In genomic region chr9:96364141-96364838, GRCm38 (mm10) we compare ENCODE assay signal across 7 mouse cellular contexts. TPM values are rescaled to one million over a fixed set of nuclear protein-coding genes. Genes with fewer than 3 reads are reported as not detected.
A peak's percentile ranks its signal among the peaks of the same experiment; 100 is the strongest.
DNase-seq lines count a peak whose midpoint lies in the region; ATAC-seq and TF ChIP-seq lines count a peak whose summit lies in the region.

TSS of gene Atp1b3 (minus strand) at chr9:96364442.

- intact Hi-C loops in left cerebral cortex, postnatal 4 days (cut with DNase I), result loop anchor here (10.0 kb wide), 1 partner anchor 131 kb away; no protein-coding TSS in a partner anchor

- TF ChIP-seq CTCF in intestine, postnatal 0 days (IDR thresholded peaks at IDR 0.05; ENCODE audit: low read depth), result peak; percentile 43
- TF ChIP-seq CTCF in small intestine, adult 2 months (IDR thresholded peaks at IDR 0.05; ENCODE audit: extremely low read depth, insufficient read length, insufficient replicate concordance, low read depth, low read length), result no peak

- 0 out of 2 replicates have a peak, but pooled peaks cover 4% of the 10 kb centered on the region for H3K4me1 ChIP-seq in intestine, postnatal 0 days (replicated peaks; ENCODE audit: control insufficient read depth, insufficient read depth, low read length)
- H3K4me1 ChIP-seq in midbrain, embryonic 12.5 days, result peaks cover 20% of the 10 kb centered on the region
- peaks cover 5% of the 10 kb centered on the region; the same call in 1 of the 2 replicates for H3K4me1 ChIP-seq in small intestine, adult 2 months (ENCODE audit: control insufficient read depth, insufficient read depth, insufficient read length, low read length)

- TF ChIP-seq POLR2A in small intestine, adult 2 months (IDR thresholded peaks at IDR 0.05; ENCODE audit: low read depth, low read length), result peak; percentile 77

- under 1% methylated on average over 61 of the region's 81 CpGs for WGBS in intestine, postnatal 0 days
- WGBS in midbrain, embryonic 12.5 days, result under 1% methylated on average over 71 of the region's 81 CpGs
- under 1% methylated on average over 81 of the region's 81 CpGs for WGBS in small intestine, adult 2 months

- H3K9me3 ChIP-seq in intestine, postnatal 0 days (ENCODE audit: control insufficient read depth), result no peaks in the 10 kb centered on the region
- no peaks in the 10 kb centered on the region for H3K9me3 ChIP-seq in midbrain, embryonic 12.5 days

- DNase-seq in adrenal gland, adult 8-10 months, result peak; percentile 98
- DNase-seq in embryo, embryonic 9.5 days (ENCODE audit: extremely low spot score), result peak; percentile 100
- no peak for DNase-seq in gonadal fat pad, adult 2 months (ENCODE audit: low read depth)
- peak; percentile 100 for DNase-seq in left cerebral cortex, postnatal 4 days

- H3K4me2 ChIP-seq in intestine, postnatal 0 days (replicated peaks; ENCODE audit: low read depth), result peak within 1 kb of the TSS; percentile 77
- H3K4me2 ChIP-seq in midbrain, embryonic 12.5 days (replicated peaks), result peak within 1 kb of the TSS; percentile 62

- peak within 1 kb of the TSS; percentile 78 for H3K9ac ChIP-seq in intestine, postnatal 0 days (ENCODE audit: low read depth, low read length)
- H3K9ac ChIP-seq in midbrain, embryonic 12.5 days (replicated peaks), result peak within 1 kb of the TSS; percentile 89

- H3K27ac ChIP-seq in intestine, postnatal 0 days (ENCODE audit: low read depth, low read length), result peak within 1 kb of the TSS; percentile 92
- peak within 1 kb of the TSS; percentile 96 for H3K27ac ChIP-seq in midbrain, embryonic 12.5 days (replicated peaks)
- H3K27ac ChIP-seq in small intestine, adult 2 months (ENCODE audit: insufficient read depth, low read depth, low read length), result peak within 1 kb of the TSS; percentile 95

- peak within 1 kb of the TSS; percentile 76 for H3K4me3 ChIP-seq in intestine, postnatal 0 days (ENCODE audit: low read depth, low read length)
- peak within 1 kb of the TSS; percentile 89 for H3K4me3 ChIP-seq in midbrain, embryonic 12.5 days
- peak within 1 kb of the TSS; percentile 100 for H3K4me3 ChIP-seq in small intestine, adult 2 months (ENCODE audit: low read depth, low read length)

- ATAC-seq in intestine, postnatal 0 days, result peak; percentile 98
- ATAC-seq in midbrain, embryonic 12.5 days (ENCODE audit: low FRiP score, low read depth), result peak; percentile 97

- H3K36me3 ChIP-seq in intestine, postnatal 0 days (ENCODE audit: control insufficient read depth, insufficient read depth), result no peaks in the 10 kb centered on the region
- H3K36me3 ChIP-seq in midbrain, embryonic 12.5 days, result no peaks in the 10 kb centered on the region
- H3K36me3 ChIP-seq in small intestine, adult 2 months (ENCODE audit: control insufficient read depth, insufficient read depth, low read length), result no peaks in the 10 kb centered on the region

- no peaks in the 10 kb centered on the region for H3K27me3 ChIP-seq in intestine, postnatal 0 days (replicated peaks; ENCODE audit: control insufficient read depth, insufficient read depth, low read length)
- no peaks in the 10 kb centered on the region for H3K27me3 ChIP-seq in midbrain, embryonic 12.5 days
- no peaks in the 10 kb centered on the region for H3K27me3 ChIP-seq in small intestine, adult 2 months (ENCODE audit: control insufficient read depth, insufficient read depth, low read length)

RNA-seq across cellular contexts. Expression of gene Atp1b3, which starts in this region (rescaled TPM):
- 100 to 1,000 TPM; 173 to 211 (median 196) TPM for total RNA-seq in adrenal gland, adult 8-10 months (2022)
- 61.9 and 90.7 TPM in 2 replicates for polyA plus RNA-seq in gonadal fat pad, adult 2 months (2012; rRNA removed)
- 89.3 and 91.4 TPM in 2 replicates for polyA plus RNA-seq in intestine, postnatal 0 days (2015; fragmentation: Nextera tagmentation; extraction: Ambion mirVana)
- 10 to 100 TPM; 89.3 to 89.6 TPM for total RNA-seq in left cerebral cortex, postnatal 4 days (2021)
- 158 and 165 TPM in 2 replicates for polyA plus RNA-seq in midbrain, embryonic 12.5 days (2016; fragmentation: Nextera tagmentation; extraction: Ambion mirVana)
- 21.5 and 23.5 TPM in 2 replicates for polyA plus RNA-seq in small intestine, adult 2 months (2012; rRNA removed)
